Mouse (Mus musculus) testis, adult 10 weeks (tissue): ENCODE measurements around the gene Gm10639. TPM values are rescaled to one million over a fixed set of nuclear protein-coding genes. Genes with fewer than 3 reads are reported as not detected.

ENCODE experiments used
- polyA plus RNA-seq: library from polyadenylated mRNA; stranded (reverse); fragments of 350-450 nt; fragmentation: Illumina TruSeq; extraction: RNeasy Lipid Tissue Mini Kit (QIAGEN cat#74804); gene quantifications from one replicate; pipeline ENCODE4 v1.2.3, GENCODE M21; 2014; ENCODE audit warnings: low read depth, low replicate concordance

Gm10639 gene
- not detected for polyA plus RNA-seq

DNA sequence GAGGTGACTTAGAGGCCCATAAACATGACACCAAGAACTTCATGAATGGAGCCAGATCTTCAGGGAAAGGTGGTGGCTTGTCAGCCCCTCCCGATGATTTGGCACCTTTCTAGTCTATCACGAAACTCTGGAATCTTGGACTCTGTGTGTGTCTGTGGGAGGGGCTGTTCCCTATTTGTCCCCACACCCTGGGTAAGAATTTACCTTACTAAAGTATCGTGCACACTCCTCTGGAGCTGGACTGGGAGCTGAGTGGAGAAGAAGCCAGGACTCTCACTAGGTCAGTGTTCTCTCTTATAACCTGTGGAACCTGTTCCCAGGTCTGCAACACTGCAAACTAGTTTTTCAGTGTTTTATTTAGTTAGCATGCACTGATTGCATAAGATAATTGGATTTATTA is at the start of gene Gm10639:
Gene Gm10639 (plus strand): TSS at position 201 of the 400 bp plus-strand sequence.

DNA sequence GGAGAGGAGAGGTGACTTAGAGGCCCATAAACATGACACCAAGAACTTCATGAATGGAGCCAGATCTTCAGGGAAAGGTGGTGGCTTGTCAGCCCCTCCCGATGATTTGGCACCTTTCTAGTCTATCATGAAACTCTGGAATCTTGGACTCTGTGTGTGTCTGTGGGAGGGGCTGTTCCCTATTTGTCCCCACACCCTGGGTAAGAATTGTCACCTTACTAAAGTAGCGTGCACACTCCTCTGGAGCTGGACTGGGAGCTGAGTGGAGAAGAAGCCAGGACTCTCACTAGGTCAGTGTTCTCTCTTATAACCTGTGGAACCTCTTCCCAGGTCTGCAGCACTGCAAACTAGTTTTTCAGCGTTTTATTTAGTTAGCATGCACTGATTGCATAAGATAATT is 32.8 kb upstream of the Gm10639 start, which contains the start of gene Gm3776:
Gene Gm3776 (plus strand): TSS at position 216 of the 400 bp plus-strand sequence.

DNA sequence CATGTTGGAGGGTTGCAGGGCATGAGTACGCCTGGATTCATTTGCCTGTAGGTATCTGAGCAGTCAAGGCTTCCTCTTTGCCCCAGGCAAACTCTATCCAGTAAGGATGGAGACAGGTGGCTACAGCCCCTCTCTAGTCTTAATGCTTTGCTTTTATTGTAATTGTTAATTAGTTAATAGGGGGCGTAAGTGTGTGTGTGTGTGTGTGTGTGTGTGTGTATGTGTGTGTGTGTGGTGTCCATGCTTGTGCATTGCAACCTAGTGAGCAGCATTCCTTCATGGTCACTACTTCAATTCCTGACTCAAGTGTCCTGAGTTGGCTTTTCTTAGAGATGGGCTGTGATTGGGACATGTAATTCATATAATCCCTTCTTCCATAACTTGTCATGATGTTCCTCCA is 25.0 kb downstream of the Gm10639 start, which contains the start of gene Omt2a:
Gene Omt2a (minus strand): TSS at position 101 of the 400 bp plus-strand sequence.

DNA sequence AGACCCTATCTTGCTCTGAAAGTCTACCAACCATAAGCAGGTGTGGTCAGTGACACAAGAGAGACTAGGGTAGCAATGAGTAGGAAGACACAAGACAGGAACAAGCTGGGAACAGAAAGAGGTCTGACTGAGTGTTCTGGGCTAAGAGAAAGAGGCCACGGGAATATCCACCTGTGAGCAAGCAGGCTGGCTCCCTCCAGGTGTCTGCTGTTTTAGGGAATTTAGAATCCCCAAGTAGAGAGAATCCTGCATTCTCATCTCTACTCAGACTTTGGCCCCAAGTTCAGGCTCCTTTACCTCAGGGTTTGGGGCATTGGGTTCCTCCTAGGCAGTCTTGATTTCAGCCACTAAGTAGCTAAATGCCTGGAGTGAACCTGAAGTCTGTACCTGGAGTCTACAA is 37.6 kb downstream of the Gm10639 start, which contains the start of gene Omt2b:
Gene Omt2b (plus strand): TSS at position 301 of the 400 bp plus-strand sequence.

Other genes with a start within 250 kb of the Gm10639 start
- gene Gcm1, start 238.0 kb upstream of the Gm10639 start, polyA plus RNA-seq = not detected
- gene Fbxo9, start 180.9 kb upstream of the Gm10639 start, polyA plus RNA-seq = 27.8 TPM
- gene Ick, start 180.7 kb upstream of the Gm10639 start, polyA plus RNA-seq = 19.0 TPM
- 42.4 TPM for gene Gsta4, start 107.1 kb upstream of the Gm10639 start, polyA plus RNA-seq
- 1.8 TPM for gene Gsta1, start 59.3 kb upstream of the Gm10639 start, polyA plus RNA-seq
- not detected for gene Gm3776, start 32.8 kb upstream of the Gm10639 start, polyA plus RNA-seq
- gene Omt2a, start 24.9 kb downstream of the Gm10639 start, polyA plus RNA-seq = not detected
- not detected for gene Omt2b, start 37.7 kb downstream of the Gm10639 start, polyA plus RNA-seq
- gene Gsta2, start 65.9 kb downstream of the Gm10639 start, polyA plus RNA-seq = 43.6 TPM
- gene Dppa5a, start 78.3 kb downstream of the Gm10639 start, polyA plus RNA-seq = 0.83 TPM
- gene Ooep, start 88.8 kb downstream of the Gm10639 start, polyA plus RNA-seq = not detected
- gene Ddx43, start 105.9 kb downstream of the Gm10639 start, polyA plus RNA-seq = 44.6 TPM
- gene Cgas, start 153.3 kb downstream of the Gm10639 start, polyA plus RNA-seq = 0.35 TPM
- gene Mto1, start 158.3 kb downstream of the Gm10639 start, polyA plus RNA-seq = 21.2 TPM
- gene Gm17324, start 158.9 kb downstream of the Gm10639 start, polyA plus RNA-seq = not detected
- gene Eef1a1, start 199.2 kb downstream of the Gm10639 start, polyA plus RNA-seq = 1,778 TPM